Mouse (Mus musculus) C3H10T1/2 (cell line): ENCODE results near the gene Hrasls. TPM values are rescaled to one million over a fixed set of nuclear protein-coding genes. Genes with fewer than 3 reads are reported as not detected.

Experiments
- polyA plus RNA-seq, 2 experiments: library from polyadenylated mRNA; unstranded; fragments of >200 nt; fragmentation: generic; extraction: Trizol; gene quantifications; one replicate each; pipeline ENCODE4 v1.2.1; 2012; ENCODE audit warnings: missing spikeins in 2 of 2

Hrasls gene
- not detected for polyA plus RNA-seq

DNA sequence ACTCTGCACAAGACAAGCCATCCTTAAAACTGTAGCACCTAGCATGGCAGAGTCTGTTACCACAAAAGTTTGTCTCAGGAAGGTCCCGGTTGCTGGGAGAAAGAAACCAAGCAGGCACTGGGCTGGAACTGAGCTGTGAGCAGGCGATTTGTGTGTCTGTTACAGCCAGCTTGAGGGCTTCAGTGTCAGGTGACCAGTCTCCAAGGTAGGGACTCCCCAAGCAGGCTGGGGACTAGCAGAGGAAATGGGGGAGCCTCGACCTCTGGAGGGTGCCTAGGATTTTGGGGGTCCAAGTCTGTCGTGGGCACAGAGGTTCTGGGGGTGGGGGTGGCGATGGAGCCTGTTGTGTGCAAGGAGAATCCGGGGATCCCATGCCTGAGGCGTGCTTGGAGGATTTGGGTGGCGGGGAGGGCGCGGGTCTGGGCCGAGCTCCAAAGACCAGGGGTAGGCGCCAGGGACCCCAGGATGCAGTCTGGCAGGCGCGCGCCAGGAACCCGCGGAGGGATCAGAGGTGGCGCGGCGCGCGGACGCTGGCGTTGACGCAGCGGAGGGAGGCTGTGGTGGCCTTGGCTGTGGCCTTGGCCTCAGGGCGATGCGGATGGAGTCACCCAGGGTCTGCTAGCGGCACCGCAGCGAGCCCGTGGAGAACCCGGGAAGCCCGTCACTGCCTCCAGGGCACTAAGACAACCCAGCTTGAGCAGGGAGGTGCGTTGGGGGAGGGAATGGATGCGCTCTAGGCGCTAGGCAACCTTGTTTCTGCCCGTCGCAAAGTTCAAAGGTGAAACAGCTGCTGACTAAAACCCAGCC, at the start of gene Hrasls:
Gene Hrasls (plus strand): TSS at position 91 of the 807 bp plus-strand sequence.

Other genes with a start within 250 kb of the Hrasls start
- not detected for gene Atp13a5, start 169.0 kb downstream of the Hrasls start, polyA plus RNA-seq